Mouse (Mus musculus): Measurements from ENCODE around the gene Thra. TPM values are rescaled to one million over a fixed set of nuclear protein-coding genes. Genes with fewer than 3 reads are reported as not detected.

The Thra gene
- polyA plus RNA-seq, 1 experiment from 2014 or later, result 17.7 TPM

- no peak overlapping the region for H3K27ac ChIP-seq (replicated peaks; ENCODE audit: low read depth, low read length)
- H3K4me1 ChIP-seq (ENCODE audit: control insufficient read depth, insufficient read depth, low read length), result 0 out of 2 replicates have a peak, but pooled peaks cover 3% of the 10 kb centered on the region
- DNase-seq (ENCODE audit: low spot score) (peak; percentile 82), ATAC-seq (ENCODE audit: insufficient number of reproducible peaks, low FRiP score, low TSS enrichment, low read depth) (no peak)
- H3K4me2 ChIP-seq (ENCODE audit: low read depth, severe bottlenecking), result no peak overlapping the region
- WGBS, result 33% methylated on average over 4 of the region's 4 CpGs
- peaks cover 16% of the 10 kb centered on the region; the same call in 1 of the 2 replicates for H3K36me3 ChIP-seq (ENCODE audit: control insufficient read depth, insufficient read depth, low read length)
- H3K27me3 ChIP-seq (ENCODE audit: control insufficient read depth, insufficient read depth, low read length), result no peaks in the 10 kb centered on the region
- H3K9ac ChIP-seq (ENCODE audit: low read length), result no peak overlapping the region
- H3K9me3 ChIP-seq (ENCODE audit: control insufficient read depth, low read length), result no peaks in the 10 kb centered on the region
- no peak overlapping the region for H3K4me3 ChIP-seq (ENCODE audit: low read depth, low read length)
Measured at GRCm38 (mm10) chr11:98699911-98700310, 40.5 kb upstream of the Thra start.

- H3K4me2 ChIP-seq (ENCODE audit: low read depth, severe bottlenecking), result no peak within 1 kb of the TSS
- 0 out of 2 replicates have a peak, but pooled peaks cover 3% of the 10 kb centered on the region for H3K4me1 ChIP-seq (ENCODE audit: control insufficient read depth, insufficient read depth, low read length)
- H3K27ac ChIP-seq (replicated peaks; ENCODE audit: low read depth, low read length), result no peak within 1 kb of the TSS
- no peak within 1 kb of the TSS for H3K4me3 ChIP-seq (ENCODE audit: low read depth, low read length)
- ATAC-seq (ENCODE audit: insufficient number of reproducible peaks, low FRiP score, low TSS enrichment, low read depth) (no peak), DNase-seq (ENCODE audit: low spot score) (no peak)
- no peak within 1 kb of the TSS for H3K9ac ChIP-seq (ENCODE audit: low read length)
- no peaks in the 10 kb centered on the region for H3K27me3 ChIP-seq (ENCODE audit: control insufficient read depth, insufficient read depth, low read length)
- no peaks in the 10 kb centered on the region for H3K9me3 ChIP-seq (ENCODE audit: control insufficient read depth, low read length)
- WGBS, result 43% methylated on average over 10 of the region's 10 CpGs
- H3K36me3 ChIP-seq (ENCODE audit: control insufficient read depth, insufficient read depth, low read length), result peaks cover 16% of the 10 kb centered on the region; the same call in 1 of the 2 replicates
Measured at GRCm38 (mm10) chr11:98701213-98701670, 39.2 kb upstream of the Thra start, which contains the start of gene Csf3. Gene Csf3, plus strand, starts transcription at chr11:98701263.

- Histone ChIP-seq H3K9ac (ENCODE audit: low read length) (no peak overlapping the region), H3K4me2 (ENCODE audit: low read depth, severe bottlenecking) (no peak overlapping the region), H3K4me3 (ENCODE audit: low read depth, low read length) (no peak overlapping the region), H3K27me3 (ENCODE audit: control insufficient read depth, insufficient read depth, low read length) (no peaks in the 10 kb centered on the region), H3K9me3 (ENCODE audit: control insufficient read depth, low read length) (no peaks in the 10 kb centered on the region), H3K36me3 (ENCODE audit: control insufficient read depth, insufficient read depth, low read length) (peaks cover 19% of the 10 kb centered on the region), H3K4me1 (ENCODE audit: control insufficient read depth, insufficient read depth, low read length) (0 out of 2 replicates have a peak, but pooled peaks cover 3% of the 10 kb centered on the region), H3K27ac (replicated peaks; ENCODE audit: low read depth, low read length) (no peak overlapping the region)
- 71% methylated on average over 5 of the region's 5 CpGs for WGBS
- DNase-seq (ENCODE audit: low spot score) (no peak), ATAC-seq (ENCODE audit: insufficient number of reproducible peaks, low FRiP score, low TSS enrichment, low read depth) (no peak)
Measured at GRCm38 (mm10) chr11:98702323-98702722, 38.1 kb upstream of the Thra start.

- ATAC-seq (ENCODE audit: insufficient number of reproducible peaks, low FRiP score, low TSS enrichment, low read depth) (no peak), DNase-seq (ENCODE audit: low spot score) (no peak)
- H3K4me1 ChIP-seq (ENCODE audit: control insufficient read depth, insufficient read depth, low read length), result 0 out of 2 replicates have a peak, but pooled peaks cover 3% of the 10 kb centered on the region
- no peaks in the 10 kb centered on the region for H3K9me3 ChIP-seq (ENCODE audit: control insufficient read depth, low read length)
- H3K27ac ChIP-seq (replicated peaks; ENCODE audit: low read depth, low read length), result no peak overlapping the region
- WGBS, result 86% methylated on average over 10 of the region's 10 CpGs
- peaks cover 30% of the 10 kb centered on the region for H3K36me3 ChIP-seq (ENCODE audit: control insufficient read depth, insufficient read depth, low read length)
- no peak overlapping the region for H3K9ac ChIP-seq (ENCODE audit: low read length)
- no peak overlapping the region for H3K4me2 ChIP-seq (ENCODE audit: low read depth, severe bottlenecking)
- H3K27me3 ChIP-seq (ENCODE audit: control insufficient read depth, insufficient read depth, low read length), result no peaks in the 10 kb centered on the region
- no peak overlapping the region for H3K4me3 ChIP-seq (ENCODE audit: low read depth, low read length)
Measured at GRCm38 (mm10) chr11:98705021-98705420, 35.4 kb upstream of the Thra start.

GRCm38 (mm10) chr11:98707401-98708281 lies 32.8 kb upstream of the Thra start:
- DNase-seq (ENCODE audit: low spot score), result no peak
- Histone ChIP-seq H3K9me3 (ENCODE audit: control insufficient read depth, low read length) (no peaks in the 10 kb centered on the region), H3K4me3 (ENCODE audit: low read depth, low read length) (no peak overlapping the region), H3K9ac (ENCODE audit: low read length) (no peak overlapping the region), H3K4me2 (ENCODE audit: low read depth, severe bottlenecking) (no peak overlapping the region), H3K4me1 (ENCODE audit: control insufficient read depth, insufficient read depth, low read length) (0 out of 2 replicates have a peak, but pooled peaks cover 1% of the 10 kb centered on the region), H3K27me3 (ENCODE audit: control insufficient read depth, insufficient read depth, low read length) (no peaks in the 10 kb centered on the region), H3K36me3 (ENCODE audit: control insufficient read depth, insufficient read depth, low read length) (peaks cover 34% of the 10 kb centered on the region), H3K27ac (replicated peaks; ENCODE audit: low read depth, low read length) (no peak overlapping the region)
- WGBS, result 90% methylated on average over 22 of the region's 22 CpGs
- ATAC-seq (ENCODE audit: insufficient number of reproducible peaks, low FRiP score, low TSS enrichment, low read depth), result no peak

GRCm38 (mm10) chr11:98708282-98708956 lies 32.0 kb upstream of the Thra start:
- whole genome bisulfite sequencing, result 89% methylated on average over 19 of the region's 19 CpGs
- no peak for DNase-seq (ENCODE audit: low spot score)
- no peaks in the 10 kb centered on the region for H3K4me1 ChIP-seq (ENCODE audit: control insufficient read depth, insufficient read depth, low read length)
- H3K27me3 ChIP-seq (ENCODE audit: control insufficient read depth, insufficient read depth, low read length), result no peaks in the 10 kb centered on the region
- H3K27ac ChIP-seq (replicated peaks; ENCODE audit: low read depth, low read length), result no peak overlapping the region
- H3K36me3 ChIP-seq (ENCODE audit: control insufficient read depth, insufficient read depth, low read length), result peaks cover 38% of the 10 kb centered on the region
- H3K4me2 ChIP-seq (ENCODE audit: low read depth, severe bottlenecking), result no peak overlapping the region
- no peaks in the 10 kb centered on the region for H3K9me3 ChIP-seq (ENCODE audit: control insufficient read depth, low read length)
- no peak for ATAC-seq (ENCODE audit: insufficient number of reproducible peaks, low FRiP score, low TSS enrichment, low read depth)
- no peak overlapping the region for H3K4me3 ChIP-seq (ENCODE audit: low read depth, low read length)
- H3K9ac ChIP-seq (ENCODE audit: low read length), result no peak overlapping the region; the same call in 1 of the 2 replicates

GRCm38 (mm10) chr11:98709001-98709741 lies 31.3 kb upstream of the Thra start:
- H3K4me2 ChIP-seq (ENCODE audit: low read depth, severe bottlenecking), result no peak overlapping the region
- H3K4me1 ChIP-seq (ENCODE audit: control insufficient read depth, insufficient read depth, low read length), result no peaks in the 10 kb centered on the region
- H3K9ac ChIP-seq (ENCODE audit: low read length), result no peak overlapping the region
- ATAC-seq (ENCODE audit: insufficient number of reproducible peaks, low FRiP score, low TSS enrichment, low read depth) (no peak), DNase-seq (ENCODE audit: low spot score) (no peak)
- no peak overlapping the region for H3K27ac ChIP-seq (replicated peaks; ENCODE audit: low read depth, low read length)
- no peaks in the 10 kb centered on the region for H3K9me3 ChIP-seq (ENCODE audit: control insufficient read depth, low read length)
- no peak overlapping the region for H3K4me3 ChIP-seq (ENCODE audit: low read depth, low read length)
- 87% methylated on average over 26 of the region's 26 CpGs for WGBS
- peaks cover 42% of the 10 kb centered on the region for H3K36me3 ChIP-seq (ENCODE audit: control insufficient read depth, insufficient read depth, low read length)
- H3K27me3 ChIP-seq (ENCODE audit: control insufficient read depth, insufficient read depth, low read length), result no peaks in the 10 kb centered on the region
